Mouse (Mus musculus): Measurements from ENCODE around the gene Riok2.

DNA sequence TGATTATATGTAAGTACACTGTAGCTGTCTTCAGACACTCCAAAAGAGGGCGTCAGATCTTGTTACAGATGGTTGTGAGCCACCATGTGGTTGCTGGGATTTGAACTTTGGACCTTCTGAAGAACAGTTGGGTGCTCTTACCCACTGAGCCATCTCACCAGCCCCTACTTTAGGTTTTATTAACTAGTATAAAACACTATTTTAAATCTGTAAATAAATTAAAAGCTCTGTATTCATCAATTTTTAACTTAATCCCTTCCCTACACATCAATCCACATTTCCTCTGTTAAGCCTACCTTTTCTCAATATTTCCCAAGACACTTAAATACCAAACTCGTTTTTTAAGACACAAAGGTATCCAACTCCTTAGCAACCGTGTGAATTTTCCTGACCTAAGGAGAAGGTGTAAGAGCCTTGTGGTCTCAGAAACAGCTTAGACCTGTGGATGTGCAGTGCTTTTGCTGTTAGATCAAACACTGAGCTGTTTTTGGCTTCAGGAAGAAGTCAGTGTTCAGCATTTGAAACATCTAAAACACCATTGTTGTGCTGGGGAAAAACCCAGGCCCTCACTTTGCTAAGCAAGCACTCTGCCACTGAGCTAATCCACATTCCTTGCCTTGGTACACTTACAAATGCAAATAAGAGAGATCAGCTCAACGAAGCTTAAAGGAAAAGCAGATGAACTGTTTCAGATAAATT lies 50.6 kb downstream of the Riok2 start:
- no peak for TF ChIP-seq POLR2A (IDR thresholded peaks at IDR 0.05; ENCODE audit: control insufficient read depth, extremely low read depth, insufficient read depth, low read length, poor library complexity)
- TF ChIP-seq CTCF (IDR thresholded peaks at IDR 0.05; ENCODE audit: borderline replicate concordance, control insufficient read depth, extremely low read depth, insufficient read depth, low read length, poor library complexity): no peak

Measured in thymus, adult 2 months (tissue).